Mouse (Mus musculus) thymus, adult 2 months (tissue): ENCODE data around the gene Ddah1.

ENCODE experiments used
- CTCF ChIP-seq: fragments of 200-500 bp; IDR thresholded peaks from 2 replicates; pipeline ENCODE4 v1.5.1; 2012; ENCODE audit warnings: mild to moderate bottlenecking, control low read depth, low read length, moderate library complexity, borderline replicate concordance; ENCODE audit not compliant: control insufficient read depth, poor library complexity, insufficient read depth; ENCODE audit errors: extremely low read depth
- POLR2A ChIP-seq: fragments of 200-500 bp; IDR thresholded peaks from 2 replicates; pipeline ENCODE4 v1.6.1; 2012; ENCODE audit warnings: mild to moderate bottlenecking, low read length, control low read depth, moderate library complexity; ENCODE audit not compliant: control insufficient read depth, poor library complexity, insufficient read depth; ENCODE audit errors: extremely low read depth

DNA sequence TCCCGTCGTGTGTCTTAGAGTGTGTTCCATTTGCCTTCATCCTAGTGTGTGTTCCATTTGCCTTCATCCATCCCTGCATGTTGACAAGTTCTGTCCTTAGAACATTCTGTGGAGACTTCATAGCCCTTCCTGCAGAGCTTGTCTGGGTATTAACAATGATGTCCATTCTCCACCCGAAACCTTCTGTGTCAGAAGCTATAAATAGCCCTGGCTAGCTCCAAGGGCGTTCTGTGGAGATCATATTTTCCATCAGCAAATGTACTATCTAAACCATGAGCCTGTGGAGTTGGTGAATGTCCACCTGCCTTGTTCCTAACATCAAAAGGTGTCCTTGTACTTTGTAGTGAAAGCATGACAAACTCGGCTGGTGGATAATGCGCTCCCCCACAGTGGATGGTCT, 96.8 kb downstream of the Ddah1 start:
- TF ChIP-seq CTCF (no peak), POLR2A (no peak)
